Mouse (Mus musculus) right cerebral cortex, postnatal 4 days (tissue): ENCODE data around the gene Grin3b.

Experiments
- DNase-seq: peaks from one replicate; pipeline ENCODE4 v3.0.0-alpha.2; 2022

The Grin3b gene

GRCm38 (mm10) chr10:79968181-79968580 is 2.3 kb upstream of the Grin3b start:
- DNase-seq = no peak

DNA sequence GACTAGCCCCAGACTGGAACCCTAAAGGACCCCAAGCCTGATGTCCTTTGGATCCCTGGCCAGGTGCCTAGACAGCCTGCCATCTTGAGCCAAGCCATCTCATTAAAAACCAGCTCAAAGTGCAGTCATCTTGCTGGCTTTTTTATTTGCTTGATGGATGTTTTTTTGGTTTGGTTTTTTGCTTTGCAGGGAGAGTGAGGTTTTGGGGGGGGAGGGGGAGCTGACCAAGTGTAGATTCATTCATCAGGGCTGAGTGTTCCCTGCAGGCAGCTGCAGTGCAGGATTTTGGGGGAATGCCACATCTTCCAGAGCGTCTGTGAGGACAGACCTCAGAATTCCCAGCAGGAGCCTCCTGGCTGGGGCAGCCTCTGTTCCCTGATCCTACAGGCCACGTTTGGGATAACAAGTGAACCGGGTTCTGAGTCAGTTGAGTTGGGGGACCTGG is 1.4 kb upstream of the Grin3b start:
- no peak for DNase-seq

DNA sequence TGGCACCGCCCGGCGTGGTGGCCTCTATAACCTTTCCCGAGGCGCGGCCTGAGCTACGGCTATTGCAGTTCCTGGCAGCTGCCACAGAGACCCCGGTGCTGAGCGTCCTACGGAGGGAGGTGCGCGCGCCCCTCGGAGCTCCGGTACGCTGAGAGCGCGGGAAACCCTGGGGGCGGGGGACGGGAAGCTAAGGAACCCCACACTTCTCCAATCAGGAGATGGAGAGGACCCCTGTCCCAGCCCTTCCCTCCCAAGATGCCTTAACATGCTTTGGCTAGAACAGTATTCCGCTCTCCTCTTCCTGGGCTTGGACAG is 625 bp downstream of the Grin3b start:
- DNase-seq = no peak

- no peak for DNase-seq
Measured at GRCm38 (mm10) chr10:79972831-79973230, 2.3 kb downstream of the Grin3b start.

DNA sequence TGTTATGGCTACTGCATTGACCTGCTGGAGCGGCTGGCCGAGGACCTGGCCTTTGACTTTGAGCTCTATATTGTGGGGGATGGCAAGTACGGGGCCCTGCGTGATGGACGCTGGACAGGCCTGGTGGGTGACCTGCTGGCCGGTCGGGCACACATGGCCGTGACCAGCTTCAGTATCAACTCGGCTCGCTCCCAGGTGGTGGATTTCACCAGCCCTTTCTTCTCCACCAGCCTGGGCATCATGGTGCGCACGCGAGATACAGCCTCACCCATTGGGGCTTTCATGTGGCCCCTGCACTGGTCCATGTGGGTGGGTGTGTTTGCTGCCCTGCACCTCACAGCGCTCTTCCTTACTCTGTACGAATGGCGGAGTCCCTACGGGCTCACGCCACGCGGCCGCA is 3.6 kb downstream of the Grin3b start:
- DNase-seq = no peak

DNA sequence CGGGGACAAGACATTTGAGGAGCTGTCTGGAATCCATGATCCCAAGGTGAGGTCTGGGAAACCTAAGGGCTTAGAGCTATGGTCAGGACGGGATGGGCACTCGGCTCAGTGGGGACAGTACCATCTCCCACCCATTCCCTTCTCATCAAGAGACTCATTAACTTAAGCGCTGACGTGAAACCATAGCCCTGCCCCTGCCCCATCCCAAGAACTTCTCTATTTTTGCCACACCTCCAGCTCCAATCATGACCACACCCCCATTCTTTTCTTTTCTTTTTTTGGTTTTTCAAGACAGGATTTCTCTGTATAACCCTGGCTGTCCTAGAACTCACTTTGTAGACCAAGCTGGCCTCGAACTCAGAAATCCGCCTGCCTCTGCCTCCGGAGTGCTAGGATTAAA is 4.2 kb downstream of the Grin3b start:
- DNase-seq = no peak

GRCm38 (mm10) chr10:79976071-79976721 is 5.7 kb downstream of the Grin3b start:
- no peak for DNase-seq

DNA sequence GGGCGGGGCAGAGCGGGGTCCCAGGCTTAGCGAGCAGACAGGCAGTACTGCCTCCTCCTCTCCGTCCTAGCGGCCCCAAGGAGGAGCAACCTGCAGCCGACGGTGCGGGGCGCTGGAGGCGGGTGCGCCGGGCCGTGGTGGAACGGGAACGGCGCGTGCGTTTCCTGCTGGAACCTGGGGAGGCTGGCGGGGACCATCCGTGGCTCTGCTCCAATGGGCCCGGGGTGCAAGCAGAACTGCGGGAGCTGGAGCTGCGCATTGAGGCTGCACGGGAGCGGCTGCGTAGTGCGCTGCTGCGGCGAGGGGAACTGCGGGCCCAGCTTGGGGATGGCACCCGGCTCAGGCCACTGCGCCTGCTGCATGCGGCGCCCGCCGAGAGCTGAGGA is 6.2 kb downstream of the Grin3b start:
- no peak for DNase-seq

DNA sequence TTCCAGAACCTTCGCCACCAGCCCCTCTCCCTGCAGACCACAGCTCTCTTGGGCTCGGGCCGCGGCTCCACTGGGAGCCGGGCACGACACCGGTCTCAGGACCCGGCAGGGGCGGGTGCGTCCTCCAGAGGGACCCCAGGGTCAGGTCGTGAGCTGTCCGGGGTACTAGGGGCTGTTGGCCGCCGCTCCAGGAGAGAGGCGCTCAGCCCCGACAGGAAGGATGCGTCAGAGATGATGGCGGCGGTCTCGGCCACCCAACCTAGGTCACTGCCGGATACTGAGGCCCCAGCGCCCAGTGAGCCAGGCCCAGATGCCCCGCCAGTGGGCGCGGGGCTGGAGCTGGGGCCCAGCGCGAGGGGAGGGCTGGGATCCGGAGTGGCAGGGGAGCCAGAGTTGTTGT is 6.8 kb downstream of the Grin3b start:
- no peak for DNase-seq

- DNase-seq = no peak
Measured at GRCm38 (mm10) chr10:79978061-79978460, 7.5 kb downstream of the Grin3b start.

DNA sequence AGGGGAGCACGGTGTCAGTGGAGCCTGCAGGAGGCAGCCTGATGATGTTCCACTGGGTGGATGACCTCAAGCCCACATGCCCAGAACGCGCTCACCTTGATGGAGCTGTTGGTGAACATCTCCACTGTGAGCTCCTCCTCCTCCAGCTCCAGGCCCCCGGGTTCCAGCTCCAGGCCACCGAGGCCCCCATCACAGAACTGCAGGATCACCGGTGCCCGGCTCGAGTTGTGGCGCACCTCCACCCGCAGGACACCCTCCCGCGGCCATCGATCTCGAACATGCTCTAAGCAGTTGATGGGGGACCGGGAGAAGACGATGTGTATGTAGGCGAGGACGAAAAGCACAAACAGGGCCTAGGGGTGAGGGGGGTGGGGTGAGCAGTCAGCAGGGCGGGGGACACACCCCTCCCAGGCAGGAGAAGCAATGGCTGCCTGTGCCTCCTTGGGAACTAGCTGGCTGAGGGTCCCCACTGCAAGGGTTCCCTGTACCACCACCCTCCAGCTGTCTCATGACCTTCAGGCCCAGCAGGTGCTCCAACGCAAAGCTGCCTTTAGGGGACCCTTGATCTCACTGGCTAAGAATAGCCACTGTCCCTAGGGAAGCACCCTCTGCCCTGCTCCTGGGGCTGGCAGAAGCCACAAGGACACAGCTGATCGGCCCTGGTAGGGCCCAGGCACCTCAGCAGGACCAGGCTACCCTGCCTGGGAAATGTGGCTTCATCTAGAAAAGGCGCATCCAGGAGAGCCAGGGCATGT is 9.1 kb downstream of the Grin3b start:
- DNase-seq = no peak

GRCm38 (mm10) chr10:79983205-79983604 is 12.7 kb downstream of the Grin3b start:
- no peak for DNase-seq

DNA sequence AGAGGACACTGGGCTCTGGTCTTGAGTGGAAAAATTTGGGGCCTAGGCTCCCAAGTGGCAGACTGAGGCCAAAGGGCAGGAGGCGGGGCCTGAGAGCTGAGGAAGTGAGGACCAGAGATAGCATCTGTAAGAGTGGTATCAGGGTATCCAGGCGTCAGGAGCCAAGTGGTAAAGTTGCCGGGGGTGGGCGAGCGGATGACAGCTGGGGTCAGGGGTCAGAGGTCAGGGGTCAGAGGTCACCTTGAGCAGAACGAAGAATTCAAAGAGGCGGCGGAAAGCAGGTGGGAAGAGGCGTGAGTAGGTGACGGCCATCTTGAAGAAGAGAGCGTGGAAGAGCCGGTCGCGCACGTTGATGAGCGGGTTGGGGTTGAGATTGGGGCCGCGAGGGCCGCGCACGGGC is 13.2 kb downstream of the Grin3b start:
- peak; percentile 80 for DNase-seq

DNA sequence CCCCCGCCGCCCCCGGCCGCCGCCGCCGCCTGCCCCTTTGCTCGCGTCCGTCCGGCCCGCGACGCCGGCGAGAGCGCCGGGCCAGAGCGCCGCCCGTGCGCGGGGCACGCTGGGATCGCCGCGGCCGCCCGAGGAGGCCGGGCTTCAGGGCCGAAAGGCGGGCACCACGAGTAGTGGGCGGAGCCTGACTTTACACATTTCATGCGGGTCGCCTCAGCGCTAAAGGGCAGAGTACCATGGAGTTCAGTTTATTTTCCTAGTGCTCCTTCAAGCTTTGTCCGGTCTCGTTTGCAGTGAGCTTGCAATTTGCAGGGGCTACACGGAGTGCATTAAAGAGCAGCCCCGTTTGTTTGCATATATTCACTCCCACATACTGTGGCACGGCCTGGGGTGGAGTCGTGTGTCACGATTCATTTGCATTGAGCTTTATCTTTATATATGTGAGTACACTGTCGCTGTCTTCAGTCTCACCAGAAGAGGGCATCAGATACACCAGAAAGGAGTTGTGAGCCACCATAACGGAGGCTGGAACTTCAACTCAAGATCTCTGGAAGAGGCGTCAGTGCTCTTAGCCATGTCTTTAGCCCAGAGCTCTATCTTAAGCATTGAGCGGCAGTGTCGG is 13.8 kb downstream of the Grin3b start, which contains the start of gene Tmem259:
TSS of gene Tmem259 (minus strand) at position 136 of the 622 bp plus-strand sequence.
- DNase-seq = peak; percentile 78

- DNase-seq = peak; percentile 84
Measured at GRCm38 (mm10) chr10:79984871-79985270, 14.4 kb downstream of the Grin3b start.

- DNase-seq = peak; percentile 51
Measured at GRCm38 (mm10) chr10:79985334-79986231, 15.1 kb downstream of the Grin3b start.

DNA sequence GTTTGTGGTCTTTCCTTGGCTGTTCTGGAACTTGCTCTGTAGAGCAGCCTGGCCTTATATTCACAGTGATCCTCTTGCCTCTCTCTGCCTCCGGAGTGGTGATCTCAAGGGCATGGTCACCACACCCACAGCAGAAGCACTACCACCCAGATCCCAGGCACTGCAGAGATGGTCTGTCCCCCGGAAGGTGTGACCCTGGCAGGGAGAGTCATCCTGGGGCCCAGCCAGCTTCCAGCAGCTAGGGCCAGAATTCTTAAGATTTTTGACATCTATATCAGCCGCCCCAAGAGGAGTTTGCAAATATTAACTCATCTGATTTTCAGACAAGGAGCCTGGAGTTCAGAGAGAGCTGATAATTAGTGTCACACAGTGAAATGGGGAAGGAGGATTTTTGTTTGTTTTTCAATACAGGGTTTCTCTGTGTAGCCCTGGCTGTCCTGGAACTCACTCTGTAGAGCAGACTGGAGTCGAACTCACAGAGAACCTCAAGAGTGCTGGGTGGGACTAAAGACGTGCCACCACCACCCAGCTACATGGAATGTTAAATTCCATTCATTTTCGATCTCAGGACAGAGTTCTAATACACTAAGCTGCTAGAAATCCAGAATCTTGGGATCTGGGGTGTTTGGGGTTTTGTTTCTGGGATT is 15.8 kb downstream of the Grin3b start:
- no peak for DNase-seq

- DNase-seq = peak; percentile 94
Measured at GRCm38 (mm10) chr10:79986963-79987362, 16.4 kb downstream of the Grin3b start.

- no peak for DNase-seq
Measured at GRCm38 (mm10) chr10:79987771-79988505, 17.4 kb downstream of the Grin3b start.

- no peak for DNase-seq
Measured at GRCm38 (mm10) chr10:79988506-79989271, 18.2 kb downstream of the Grin3b start, which contains the start of gene Cnn2. Cnn2 (plus strand) TSS chr10:79988584.

DNA sequence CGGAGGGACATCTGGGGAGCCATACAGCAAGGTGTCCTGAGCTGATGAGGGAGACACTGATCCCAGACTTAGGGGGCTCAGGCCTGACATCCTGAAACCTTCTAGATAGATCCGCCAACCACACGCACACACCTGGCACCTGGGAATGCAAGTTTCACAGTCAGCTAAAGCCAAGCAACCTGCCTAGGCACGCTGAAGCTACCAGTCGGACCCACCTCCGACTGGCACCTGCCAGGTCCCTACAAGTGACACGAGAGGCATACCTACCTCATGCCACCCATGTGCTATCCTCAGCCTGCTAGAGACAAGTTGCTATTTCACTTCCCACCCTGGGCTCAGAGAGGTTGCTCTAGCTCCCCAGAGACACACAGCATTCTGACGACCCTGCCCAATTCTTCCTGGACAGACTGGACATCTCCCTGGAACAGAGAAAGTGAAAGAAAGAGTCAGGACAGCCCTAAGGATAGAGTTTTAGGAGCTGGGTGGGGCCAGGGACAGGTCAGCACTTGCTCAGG is 18.8 kb downstream of the Grin3b start:
- DNase-seq = no peak
